Mouse (Mus musculus) limb, embryonic 11.5 days (tissue): Measurements from ENCODE around the gene Ppp3r1. TPM values are rescaled to one million over a fixed set of nuclear protein-coding genes. Genes with fewer than 3 reads are reported as not detected.
"Not testable (repeated sequence)": the region's sequence is repeated elsewhere in the genome, so short reads cannot be mapped to it uniquely, and the experiment has no call there.

Source experiments
- ATAC-seq: fragments of 200-750 bp; cut with Nextera tagmentation; 2 replicates; pipeline ENCODE4 v1.8.0; 2017; ENCODE audit warnings: low read depth; ENCODE audit not compliant: insufficient number of reproducible peaks, low FRiP score, low TSS enrichment
- DNase-seq: peaks from one replicate; pipeline ENCODE4 v3.0.0-alpha.2; 2015; ENCODE audit warnings: low spot score
- H3K27ac ChIP-seq: fragments of 300-500 bp; sonication (generic); replicated peaks from 2 replicates; pipeline ENCODE4 v1.5.1; 2014; ENCODE audit warnings: low read depth, mild to moderate bottlenecking, low read length
- H3K27me3 ChIP-seq: fragments of 300-500 bp; sonication (generic); 2 replicates; pipeline ENCODE4 v1.6.1; 2014; ENCODE audit warnings: mild to moderate bottlenecking, low read length, mixed read lengths; ENCODE audit not compliant: control insufficient read depth, insufficient read depth
- H3K36me3 ChIP-seq: fragments of 300-500 bp; sonication (generic); 2 replicates; pipeline ENCODE4 v1.6.1; 2014; ENCODE audit warnings: mild to moderate bottlenecking, low read length, moderate library complexity, mixed read lengths; ENCODE audit not compliant: control insufficient read depth, insufficient read depth
- H3K4me1 ChIP-seq: fragments of 300-500 bp; sonication (generic); 2 replicates; pipeline ENCODE4 v1.6.1; 2014; ENCODE audit warnings: low read length, mixed read lengths; ENCODE audit not compliant: control insufficient read depth, insufficient read depth
- H3K4me2 ChIP-seq: fragments of 300-500 bp; sonication (generic); 2 replicates; pipeline ENCODE4 v1.6.1; 2014; ENCODE audit warnings: low read depth, mild to moderate bottlenecking, moderate library complexity; ENCODE audit not compliant: severe bottlenecking
- H3K4me3 ChIP-seq: fragments of 300-500 bp; sonication (generic); 2 replicates; pipeline ENCODE4 v1.5.1; 2014; ENCODE audit warnings: low read depth, low read length
- H3K9ac ChIP-seq: fragments of 300-500 bp; sonication (generic); 2 replicates; pipeline ENCODE4 v1.6.1; 2014; ENCODE audit warnings: mild to moderate bottlenecking, low read length
- H3K9me3 ChIP-seq: fragments of 300-500 bp; sonication (generic); 2 replicates; pipeline ENCODE4 v1.6.1; 2016; ENCODE audit warnings: low read length; ENCODE audit not compliant: control insufficient read depth
- WGBS: fragments of 180-500 bp; shearing (Covaris S2); extraction: QIAGEN DNeasy Blood & Tissue Kit; methylation state at CpG from one replicate; pipeline ENCODE4 v1.1.7; 2014; 5-methylcytosine and 5-hydroxymethylcytosine counted together
- polyA plus RNA-seq: library from polyadenylated mRNA; unstranded; fragments of >200 nt; fragmentation: Nextera tagmentation; extraction: Ambion mirVana; gene quantifications from 2 replicates; pipeline ENCODE4 v1.2.1, GENCODE M21; 2014

The Ppp3r1 gene
- polyA plus RNA-seq, 1 experiment from 2014 or later: 81.7 TPM

GRCm38 (mm10) chr11:17212903-17213509 lies 53.9 kb downstream of the Ppp3r1 start:
- Histone ChIP-seq H3K27ac (no peak overlapping the region), H3K4me3 (no peak overlapping the region), H3K36me3 (peaks cover 4% of the 10 kb centered on the region; the same call in 1 of the 2 replicates), H3K9me3 (no peaks in the 10 kb centered on the region), H3K9ac (no peak overlapping the region), H3K4me2 (no peak overlapping the region), H3K4me1 (no peaks in the 10 kb centered on the region), H3K27me3 (no peaks in the 10 kb centered on the region)
- ATAC-seq: no peak
- DNase-seq: no peak
- WGBS: 73% methylated on average over 5 of the region's 5 CpGs

GRCm38 (mm10) chr11:17215475-17215874 lies 56.4 kb downstream of the Ppp3r1 start:
- H3K4me3 ChIP-seq: no peak overlapping the region
- H3K9me3 ChIP-seq: no peaks in the 10 kb centered on the region
- no peak overlapping the region for H3K4me2 ChIP-seq
- DNase-seq: no peak
- WGBS: 85% methylated on average over 3 of the region's 3 CpGs
- no peak for ATAC-seq
- no peak overlapping the region for H3K9ac ChIP-seq
- no peak overlapping the region for H3K27ac ChIP-seq
- H3K4me1 ChIP-seq: no peaks in the 10 kb centered on the region
- H3K27me3 ChIP-seq: no peaks in the 10 kb centered on the region
- H3K36me3 ChIP-seq: no peaks in the 10 kb centered on the region

- 93% methylated on average over 8 of the region's 8 CpGs for WGBS
- Histone ChIP-seq H3K4me2 (no peak overlapping the region), H3K36me3 (no peaks in the 10 kb centered on the region), H3K9ac (no peak overlapping the region), H3K27me3 (no peaks in the 10 kb centered on the region), H3K4me3 (no peak overlapping the region), H3K4me1 (no peaks in the 10 kb centered on the region), H3K9me3 (no peaks in the 10 kb centered on the region), H3K27ac (no peak overlapping the region)
- no peak for DNase-seq
- ATAC-seq: no peak
These were observed 62.1 kb downstream of the Ppp3r1 start for GRCm38 (mm10) chr11:17221126-17221525.

- WGBS: 77% methylated on average over 5 of the region's 5 CpGs
- H3K36me3 ChIP-seq: peaks cover 7% of the 10 kb centered on the region
These were observed 73.7 kb downstream of the Ppp3r1 start for GRCm38 (mm10) chr11:17232792-17233191.

GRCm38 (mm10) chr11:17236449-17237037 lies 77.5 kb downstream of the Ppp3r1 start:
- Histone ChIP-seq H3K9ac (no peak overlapping the region), H3K27me3 (no peaks in the 10 kb centered on the region), H3K9me3 (no peaks in the 10 kb centered on the region), H3K27ac (no peak overlapping the region), H3K4me2 (no peak overlapping the region), H3K4me3 (no peak overlapping the region), H3K4me1 (no peaks in the 10 kb centered on the region), H3K36me3 (peaks cover 7% of the 10 kb centered on the region)
- DNase-seq: no peak
- no peak for ATAC-seq
- whole genome bisulfite sequencing: 89% methylated on average over 5 of the region's 5 CpGs

More at GRCm38 (mm10) chr11:17232792-17233191, 73.7 kb downstream of the Ppp3r1 start:
- ATAC-seq (no peak), DNase-seq (no peak)
- no peak overlapping the region for H3K4me3 ChIP-seq
- no peaks in the 10 kb centered on the region for H3K9me3 ChIP-seq
- H3K4me1 ChIP-seq: no peaks in the 10 kb centered on the region
- H3K27me3 ChIP-seq: no peaks in the 10 kb centered on the region
- no peak overlapping the region for H3K4me2 ChIP-seq
- no peak overlapping the region for H3K9ac ChIP-seq
- no peak overlapping the region for H3K27ac ChIP-seq

- not testable (repeated sequence) for H3K36me3 ChIP-seq, H3K27me3 ChIP-seq, ATAC-seq, H3K4me1 ChIP-seq, H3K9me3 ChIP-seq, H3K4me3 ChIP-seq, H3K27ac ChIP-seq, DNase-seq, H3K9ac ChIP-seq, H3K4me2 ChIP-seq
- 95% methylated on average over 5 of the region's 5 CpGs for WGBS
These were observed 79.5 kb downstream of the Ppp3r1 start for GRCm38 (mm10) chr11:17238598-17238997.

GRCm38 (mm10) chr11:17248715-17249114 lies 89.7 kb downstream of the Ppp3r1 start:
- Histone ChIP-seq H3K27me3 (peaks cover 2% of the 10 kb centered on the region; the same call in 1 of the 2 replicates), H3K4me1 (no peaks in the 10 kb centered on the region), H3K9me3 (no peaks in the 10 kb centered on the region), H3K27ac (no peak overlapping the region), H3K9ac (no peak overlapping the region), H3K4me2 (no peak overlapping the region), H3K36me3 (no peaks in the 10 kb centered on the region), H3K4me3 (no peak overlapping the region)
- DNase-seq: no peak
- no peak for ATAC-seq
